Mouse (Mus musculus): Measurements from ENCODE around the gene Ly6g6e. TPM values are rescaled to one million over a fixed set of nuclear protein-coding genes. Genes with fewer than 3 reads are reported as not detected.
"Not testable (repeated sequence)": the region's sequence is repeated elsewhere in the genome, so short reads cannot be mapped to it uniquely, and the experiment has no call there.

The Ly6g6e gene
- not detected in 2 replicates for total RNA-seq (2015)
- not detected in 2 replicates for total RNA-seq (2017)

DNA sequence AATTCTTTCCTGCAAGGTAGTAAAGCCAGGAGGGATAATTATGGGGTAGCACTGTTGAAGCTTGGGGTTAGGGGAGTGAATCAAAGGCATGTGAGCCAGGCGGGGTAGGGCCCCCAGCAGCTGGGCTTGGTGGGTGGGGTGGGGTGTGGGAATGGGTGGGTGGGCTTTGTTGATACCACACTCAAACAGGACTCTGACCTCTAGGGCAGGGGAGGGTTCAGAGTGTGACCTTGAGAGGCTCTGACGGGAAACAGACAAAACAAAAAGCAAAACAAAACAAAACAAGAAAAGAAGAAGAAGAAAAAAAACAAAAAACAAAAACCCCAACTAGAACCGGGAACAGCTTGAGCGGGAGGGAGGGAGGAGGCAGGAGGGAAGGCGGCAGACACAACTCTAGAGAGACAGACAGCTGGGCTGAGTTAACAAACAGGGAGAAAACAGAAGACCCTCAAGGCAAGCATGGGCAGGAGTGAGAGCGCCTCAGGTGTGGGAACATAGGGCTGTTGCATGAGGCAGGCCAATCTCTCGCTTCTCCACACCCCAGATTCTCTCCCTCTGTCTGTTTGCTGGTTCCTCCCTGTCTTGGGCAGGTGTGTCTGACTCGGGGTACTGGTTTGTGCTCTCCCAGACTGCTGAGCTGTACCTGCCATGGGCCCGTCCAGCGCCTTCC lies at the start of gene Ly6g6e:
Ly6g6e (plus strand) TSS at position 396 of the 670 bp plus-strand sequence.
- ATAC-seq (ENCODE audit: poor library complexity, severe bottlenecking) = no peak

DNA sequence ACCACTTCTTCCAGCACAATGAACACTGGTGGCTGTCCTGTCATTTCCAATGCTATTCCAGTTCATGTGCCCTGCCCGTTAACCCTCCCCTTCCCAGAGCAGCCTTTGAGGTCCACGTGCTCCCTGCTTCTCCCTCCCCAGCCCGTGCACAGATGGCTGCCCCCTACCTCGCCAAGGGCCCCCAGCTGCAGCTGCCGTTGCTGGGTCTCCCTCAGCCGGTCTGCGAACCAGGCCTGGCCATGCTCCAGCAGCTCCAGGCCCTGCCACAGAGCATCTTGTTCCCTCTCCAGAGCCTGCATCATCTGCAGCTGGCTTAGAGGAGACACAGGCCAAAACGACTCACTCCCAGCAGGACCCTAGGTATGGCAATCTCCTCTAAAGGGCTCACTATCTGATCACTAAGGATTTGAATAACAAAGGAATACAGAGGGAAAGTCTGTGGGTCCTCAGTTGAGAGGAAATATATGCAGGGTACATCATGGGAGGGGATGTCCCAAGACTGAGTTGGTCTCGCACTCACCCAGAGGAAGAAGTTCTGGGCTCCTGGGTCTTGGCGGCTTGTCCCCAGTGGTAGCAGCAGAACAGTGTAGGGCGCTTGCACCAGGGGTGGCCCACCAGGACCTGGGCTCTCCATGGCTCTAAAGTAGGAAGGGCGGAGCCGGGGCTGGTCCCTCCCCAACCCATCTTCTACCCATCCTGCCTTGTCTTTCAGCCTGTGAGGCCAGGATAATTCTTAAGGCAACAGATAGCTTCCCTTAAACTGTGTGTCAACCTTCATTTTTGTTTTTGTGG lies 49.2 kb upstream of the Ly6g6e start, which contains the start of gene Sapcd1:
Sapcd1 (minus strand) TSS at position 740 of the 792 bp plus-strand sequence.
- ATAC-seq (ENCODE audit: poor library complexity, severe bottlenecking) = no peak

DNA sequence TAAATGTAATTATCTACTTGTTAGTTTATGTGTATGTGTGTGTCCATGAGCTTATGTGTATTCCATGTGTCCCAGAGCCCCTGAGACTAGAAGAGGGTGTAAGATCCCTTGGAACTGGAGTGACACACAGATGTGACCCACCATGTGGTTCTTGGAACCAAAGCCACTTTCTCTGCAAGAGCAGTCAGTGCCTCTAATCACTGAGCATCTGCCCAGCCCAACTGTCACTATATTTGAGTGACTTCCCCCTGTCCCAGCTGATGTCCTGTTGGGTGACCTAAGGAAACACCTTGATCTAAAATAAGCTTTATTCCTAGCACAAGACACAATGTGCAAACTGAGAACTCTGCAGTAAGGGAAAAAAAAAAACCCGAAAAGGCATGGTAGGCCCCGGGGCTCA lies 48.4 kb upstream of the Ly6g6e start:
- no peak for ATAC-seq (ENCODE audit: poor library complexity, severe bottlenecking)

DNA sequence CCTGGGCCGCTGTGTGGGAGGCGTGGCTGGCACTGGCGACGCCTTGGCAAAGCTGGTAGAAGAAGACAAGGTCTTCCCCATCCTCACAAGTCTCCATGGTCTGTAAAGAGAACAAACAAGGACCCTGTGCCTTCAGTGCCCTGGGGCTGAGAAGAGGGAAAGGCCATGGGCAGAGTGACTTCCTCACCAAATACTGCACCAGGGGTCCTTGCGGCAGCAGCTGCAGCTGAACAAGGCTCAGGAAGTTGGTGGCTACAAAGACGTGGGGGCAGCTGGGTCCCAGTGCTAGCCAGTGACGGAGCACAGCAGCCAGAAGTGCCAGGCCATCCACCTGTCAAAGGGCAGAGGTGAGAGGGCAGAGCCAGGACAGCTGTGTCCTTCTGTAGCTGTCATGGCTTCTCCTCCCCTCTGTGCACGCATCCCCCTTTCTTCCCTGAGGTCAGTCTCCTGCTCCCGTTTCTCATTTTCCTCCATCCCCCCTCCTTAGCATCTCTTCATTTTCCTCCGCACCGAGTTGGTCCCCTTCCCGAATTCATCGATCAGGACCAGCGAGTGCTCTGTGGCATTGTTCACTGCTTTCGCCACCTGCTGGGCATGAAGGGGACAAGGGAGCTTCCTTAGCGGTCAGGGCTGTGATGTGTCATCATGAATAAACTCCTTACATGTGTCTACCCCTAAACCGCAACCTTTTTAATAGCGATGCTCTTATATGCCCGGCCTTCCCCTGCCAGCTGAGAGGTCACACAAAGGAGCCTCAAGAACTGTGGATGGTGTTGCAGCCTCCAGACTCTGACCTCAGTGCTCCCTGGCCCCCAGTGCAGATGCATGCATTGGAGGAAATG lies 46.8 kb upstream of the Ly6g6e start:
- ATAC-seq (ENCODE audit: poor library complexity, severe bottlenecking) = peak; percentile 78

DNA sequence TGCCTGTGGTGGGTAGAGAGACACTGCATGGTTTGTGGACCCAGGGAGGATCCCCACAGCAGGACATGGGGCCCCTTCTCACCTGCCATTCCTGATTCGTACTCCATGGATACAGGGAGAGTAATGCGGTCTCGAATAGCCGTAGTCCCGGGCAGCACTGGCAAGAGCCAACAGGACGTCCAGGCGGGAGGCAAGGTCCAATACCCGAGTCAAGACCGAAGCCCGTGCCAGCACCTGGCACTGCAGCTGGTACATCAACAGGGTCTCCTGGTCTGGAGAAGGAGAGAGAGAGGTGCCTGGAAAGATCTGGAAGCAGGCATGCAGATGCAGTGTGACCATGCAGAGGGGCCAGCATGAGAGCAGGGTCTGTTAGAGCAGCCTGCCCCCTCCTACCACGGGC lies 45.4 kb upstream of the Ly6g6e start:
- no peak for ATAC-seq (ENCODE audit: poor library complexity, severe bottlenecking)

DNA sequence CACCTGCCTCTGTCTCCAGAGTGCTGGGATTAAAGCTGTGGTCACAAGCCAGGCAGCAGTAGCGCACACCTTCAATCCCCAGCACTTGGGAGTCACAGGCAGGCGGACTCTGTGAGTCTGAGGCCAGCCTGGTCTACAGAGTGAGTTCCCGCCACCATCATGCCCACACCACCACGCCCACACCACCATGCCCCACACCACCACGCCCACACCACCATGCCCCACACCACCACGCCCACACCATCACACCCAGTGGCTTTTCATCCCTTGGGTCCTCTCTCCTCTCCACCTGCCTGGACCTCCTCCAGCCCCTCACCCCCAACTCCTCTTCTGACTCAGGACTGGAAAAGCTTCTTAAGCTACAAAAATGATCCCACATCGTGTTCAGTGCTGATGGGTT lies 44.8 kb upstream of the Ly6g6e start:
- no peak for ATAC-seq (ENCODE audit: poor library complexity, severe bottlenecking)

GRCm38 (mm10) chr17:35032323-35032870 lies 44.3 kb upstream of the Ly6g6e start:
- ATAC-seq (ENCODE audit: poor library complexity, severe bottlenecking) = no peak

DNA sequence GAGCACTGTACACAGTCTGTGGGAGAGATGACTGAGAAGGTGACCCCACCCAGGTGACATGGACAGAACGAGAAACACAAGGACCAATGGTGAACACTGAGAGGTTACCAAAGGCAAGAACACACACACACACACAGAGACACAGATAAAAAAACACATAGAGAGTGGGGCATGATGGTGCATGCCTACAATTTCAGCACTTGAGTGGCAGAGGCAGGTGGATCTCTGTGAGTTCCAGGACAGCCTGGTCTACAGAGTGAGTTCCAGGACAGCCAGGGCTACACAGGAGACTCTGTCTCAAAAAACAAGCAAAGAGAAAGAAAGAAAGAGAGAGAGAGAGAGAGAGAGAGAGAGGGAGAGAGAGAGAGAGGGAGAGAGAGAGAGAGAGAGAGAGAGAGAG lies 43.0 kb upstream of the Ly6g6e start:
- ATAC-seq (ENCODE audit: poor library complexity, severe bottlenecking) = not testable (repeated sequence)

- no peak for ATAC-seq (ENCODE audit: poor library complexity, severe bottlenecking)
Observed at GRCm38 (mm10) chr17:35034896-35035295, 41.8 kb upstream of the Ly6g6e start.

DNA sequence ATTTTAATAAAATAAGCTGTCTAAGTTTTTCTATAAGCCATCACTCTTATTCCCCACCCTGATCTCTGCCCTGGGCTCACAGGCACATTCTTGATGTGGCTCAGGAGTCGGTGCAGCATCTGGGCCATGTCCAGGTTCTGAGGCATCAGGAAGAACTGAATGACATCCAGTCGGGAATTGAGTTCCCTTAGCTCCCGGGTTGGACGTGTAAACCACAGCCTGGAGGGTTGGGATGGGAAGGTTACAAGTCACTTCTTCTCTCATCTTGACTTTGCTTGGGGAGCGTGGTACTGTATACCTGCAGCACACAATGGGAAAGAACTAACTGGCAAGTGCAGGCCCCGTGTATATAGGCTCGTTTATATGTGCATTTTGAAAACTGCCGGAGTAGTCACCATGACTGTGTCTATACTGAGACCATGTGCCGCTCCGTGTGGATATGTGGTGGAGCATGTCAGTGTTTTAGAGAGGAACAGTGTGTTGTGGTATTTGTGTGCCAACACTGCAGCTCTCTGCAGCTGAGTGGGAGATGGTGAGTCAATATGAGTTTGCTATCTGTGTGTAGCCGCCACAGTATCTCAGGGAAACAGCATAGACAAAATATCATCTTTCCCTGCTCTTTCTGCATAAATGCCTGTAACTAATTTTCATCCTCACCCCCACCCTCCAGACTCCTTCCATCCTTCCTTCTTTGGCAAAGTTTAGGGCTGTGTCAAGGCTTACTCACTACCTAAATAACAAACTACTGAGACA lies 37.4 kb upstream of the Ly6g6e start:
- no peak for ATAC-seq (ENCODE audit: poor library complexity, severe bottlenecking)

GRCm38 (mm10) chr17:35043794-35044193 lies 32.9 kb upstream of the Ly6g6e start:
- ATAC-seq (ENCODE audit: poor library complexity, severe bottlenecking) = no peak

DNA sequence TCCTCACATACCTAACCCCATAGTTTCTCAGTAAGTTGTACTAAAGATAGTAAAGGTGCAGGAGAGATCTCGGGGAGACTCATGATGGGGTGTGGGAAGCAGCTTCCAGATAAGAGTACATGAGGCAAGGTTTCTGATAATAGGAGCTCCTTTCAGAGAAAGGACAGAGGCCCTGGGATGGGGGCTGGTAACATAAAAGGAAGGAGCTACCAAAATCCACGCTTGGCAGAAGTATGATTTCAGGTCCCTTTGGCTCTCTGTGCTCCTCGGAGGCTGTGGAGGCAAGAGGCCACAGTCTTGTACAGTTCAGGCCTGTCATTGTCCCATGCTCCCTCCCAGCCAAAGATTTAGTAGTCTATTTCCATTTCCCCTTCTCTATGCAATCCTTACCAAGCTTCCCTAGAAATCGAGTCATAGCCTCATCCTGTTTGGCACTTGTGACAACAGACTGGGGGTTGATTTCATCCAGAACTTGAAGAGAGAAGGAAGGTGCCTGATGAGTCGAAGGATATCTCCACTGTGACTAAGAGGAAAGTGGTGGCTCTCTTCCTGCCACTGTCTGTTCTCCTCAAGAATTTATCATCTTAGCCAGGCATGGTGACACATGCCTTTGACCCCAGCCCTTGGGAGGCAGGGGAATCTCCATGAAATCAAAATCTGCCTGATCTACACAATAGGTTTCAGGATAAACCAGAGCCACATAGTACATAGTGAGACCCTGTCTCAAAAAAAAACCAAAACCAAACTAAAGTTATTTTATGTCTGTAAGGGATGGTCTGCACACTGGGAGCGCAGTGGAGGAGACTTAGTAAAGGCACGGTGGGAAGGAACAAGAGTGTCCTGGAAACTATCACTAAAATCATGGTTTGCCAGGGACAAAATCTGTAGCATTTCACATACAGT lies 31.5 kb upstream of the Ly6g6e start:
- ATAC-seq (ENCODE audit: poor library complexity, severe bottlenecking) = no peak

DNA sequence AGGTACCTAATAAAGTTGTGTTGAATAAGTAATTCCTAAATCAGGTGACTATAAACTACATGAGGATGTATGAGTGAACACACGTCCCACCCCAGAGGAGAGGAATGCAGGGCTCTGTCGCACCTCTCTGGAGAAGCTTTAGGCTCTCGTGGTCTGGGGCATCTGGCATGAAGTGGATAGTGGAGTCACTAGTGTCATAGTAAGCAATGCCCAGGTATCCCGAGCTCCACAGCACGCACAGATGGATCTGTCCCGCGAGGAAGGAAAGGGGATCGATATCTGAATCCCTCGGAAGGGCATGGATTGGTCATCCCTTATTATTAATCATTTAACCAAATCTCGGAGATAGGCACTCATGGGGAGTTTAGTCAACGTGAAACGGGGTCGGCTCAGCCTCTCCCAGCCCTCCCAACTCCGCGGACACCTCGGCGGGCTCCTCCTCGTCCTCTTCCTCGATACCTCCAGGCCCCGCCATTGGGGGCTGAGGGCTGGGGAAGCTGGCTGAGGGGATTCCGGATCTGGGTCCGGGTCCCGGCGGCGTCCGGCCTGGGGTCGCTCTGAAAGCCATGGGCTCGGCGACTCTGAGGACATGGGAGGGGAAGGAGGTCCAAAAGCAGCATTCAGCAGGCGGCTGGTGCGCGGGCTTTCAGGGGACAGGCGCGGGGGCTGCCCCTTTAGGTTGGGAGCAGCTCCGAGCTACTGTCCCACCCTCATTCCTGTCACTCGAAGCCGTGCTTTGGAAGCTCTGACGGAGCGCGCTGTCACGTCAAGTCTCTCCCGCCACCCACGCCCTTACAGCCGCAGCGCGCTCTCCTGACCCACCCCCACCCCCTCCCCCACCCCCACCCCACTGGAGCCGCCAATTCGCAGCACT lies 30.7 kb upstream of the Ly6g6e start:
- no peak for ATAC-seq (ENCODE audit: poor library complexity, severe bottlenecking)

DNA sequence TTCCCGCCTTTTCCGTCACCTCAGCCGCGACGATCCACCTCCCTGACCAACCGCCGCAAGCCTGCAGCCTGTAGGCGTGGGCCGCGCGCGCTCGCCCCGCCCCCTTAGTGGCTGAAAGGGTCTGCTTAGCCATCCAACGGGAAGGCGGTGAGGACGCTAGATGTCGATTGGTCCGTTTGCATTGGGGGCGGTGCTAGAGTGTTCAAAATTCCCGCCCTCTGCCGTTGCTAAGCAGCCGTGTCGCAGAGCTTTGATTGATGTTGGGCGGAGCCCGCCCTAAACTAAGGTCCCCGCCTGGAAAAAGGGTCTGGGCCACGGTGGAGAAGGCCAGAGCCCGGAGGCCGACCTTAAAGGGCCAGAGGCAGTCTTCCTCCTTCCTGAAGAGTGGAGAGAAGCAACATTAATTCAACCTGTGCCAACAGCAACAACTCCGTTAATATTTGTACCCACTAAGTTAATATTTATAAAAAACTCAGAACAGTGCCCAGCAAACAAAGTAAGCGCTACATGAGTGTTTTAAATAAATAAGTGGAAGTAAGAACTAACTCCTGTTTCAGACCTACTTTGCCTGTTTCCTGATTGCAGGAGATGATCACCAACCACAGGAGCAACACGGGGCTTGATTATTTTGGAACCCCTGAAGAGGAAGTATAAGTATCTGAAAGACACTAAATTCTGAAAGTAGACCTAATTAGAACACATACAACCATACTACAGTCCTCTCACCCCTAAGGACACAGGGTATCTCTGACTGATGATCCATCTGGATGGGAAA lies 29.8 kb upstream of the Ly6g6e start, which contains the start of gene Msh5:
Msh5 (minus strand) TSS at position 65 of the 775 bp plus-strand sequence.
- peak; percentile 75 for ATAC-seq (ENCODE audit: poor library complexity, severe bottlenecking)

- ATAC-seq (ENCODE audit: poor library complexity, severe bottlenecking) = no peak
Observed at GRCm38 (mm10) chr17:35047688-35048087, 29.0 kb upstream of the Ly6g6e start.

DNA sequence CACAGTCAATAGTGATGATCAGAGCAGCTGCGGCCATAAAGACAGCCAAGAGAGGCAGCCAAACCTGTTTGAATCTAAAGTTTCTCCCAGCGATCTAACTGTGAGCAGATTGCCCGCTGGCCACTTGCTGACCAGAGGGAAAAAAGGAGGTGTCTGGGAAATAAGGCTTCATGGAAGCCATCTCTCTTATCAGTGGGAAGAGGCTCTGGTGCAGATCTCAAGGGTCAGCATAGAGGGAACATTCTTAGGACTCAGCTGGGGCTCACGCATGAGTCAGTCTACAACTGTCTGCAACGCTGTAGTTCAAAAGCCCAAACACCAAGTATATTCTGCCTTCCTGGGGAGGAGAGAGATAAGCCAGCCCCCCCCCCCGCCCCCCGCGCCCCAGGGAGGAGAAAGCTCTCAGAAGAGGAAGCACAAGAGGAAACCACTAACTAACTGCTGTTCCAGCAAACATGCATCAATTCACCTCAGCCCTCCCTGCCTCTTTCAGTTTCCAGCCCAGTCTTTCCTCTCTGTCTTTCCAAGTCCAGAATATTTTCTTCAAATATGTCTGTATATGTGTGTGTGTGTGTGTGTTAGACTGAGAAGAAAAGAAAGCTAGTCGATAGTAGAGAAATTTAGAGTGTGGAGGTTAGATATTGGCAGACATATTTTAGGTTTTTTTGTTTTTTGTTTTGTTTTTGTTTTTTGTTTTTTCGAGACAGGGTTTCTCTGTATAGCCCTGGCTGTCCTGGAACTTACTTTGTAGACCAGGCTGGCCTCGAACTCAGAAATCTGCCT lies 28.4 kb upstream of the Ly6g6e start:
- ATAC-seq (ENCODE audit: poor library complexity, severe bottlenecking) = 0 out of 2 replicates have a peak, but pooled peaks have one; percentile 9
